Mouse (Mus musculus) lung, postnatal 25 days (tissue): ENCODE measurements around the gene Nipsnap3b.

Experiments
- DNase-seq: peaks from one replicate; pipeline ENCODE4 v3.0.0; 2022; ENCODE audit warnings: low spot score

Gene Nipsnap3b

GRCm38 (mm10) chr4:53011732-53012361 lies at the start of gene Nipsnap3b:
Nipsnap3b (plus strand) TSS chr4:53011880.
- DNase-seq, result peak; percentile 96

- DNase-seq, result no peak
These were observed 47.4 kb upstream of the Nipsnap3b start, which contains the start of gene Olfr270 for GRCm38 (mm10) chr4:52964247-52964646. Olfr270 (plus strand) TSS chr4:52964547.

GRCm38 (mm10) chr4:52985216-52985615 lies 26.5 kb upstream of the Nipsnap3b start:
- no peak for DNase-seq

GRCm38 (mm10) chr4:52986266-52986665 lies 25.4 kb upstream of the Nipsnap3b start:
- DNase-seq, result no peak

GRCm38 (mm10) chr4:52989248-52989647 lies 22.4 kb upstream of the Nipsnap3b start, which contains the start of gene Nipsnap3a:
Nipsnap3a (plus strand) TSS chr4:52989272.
- no peak for DNase-seq

- DNase-seq, result no peak
These were observed 12.2 kb upstream of the Nipsnap3b start for GRCm38 (mm10) chr4:52999449-52999848.

- no peak for DNase-seq
These were observed 11.5 kb upstream of the Nipsnap3b start for GRCm38 (mm10) chr4:53000154-53000553.

- DNase-seq, result no peak
These were observed 2.5 kb upstream of the Nipsnap3b start for GRCm38 (mm10) chr4:53009183-53009582.

GRCm38 (mm10) chr4:53009871-53010270 lies 1.8 kb upstream of the Nipsnap3b start:
- no peak for DNase-seq

- no peak for DNase-seq
These were observed 2.7 kb downstream of the Nipsnap3b start for GRCm38 (mm10) chr4:53014421-53014820.

- no peak for DNase-seq
These were observed 3.3 kb downstream of the Nipsnap3b start for GRCm38 (mm10) chr4:53015024-53015423.

- no peak for DNase-seq
These were observed 6.7 kb downstream of the Nipsnap3b start for GRCm38 (mm10) chr4:53018392-53018791.

GRCm38 (mm10) chr4:53023189-53023925 lies 11.7 kb downstream of the Nipsnap3b start:
- no peak for DNase-seq

- DNase-seq, result no peak
These were observed 12.7 kb downstream of the Nipsnap3b start for GRCm38 (mm10) chr4:53024397-53024796.

GRCm38 (mm10) chr4:53027811-53028210 lies 16.1 kb downstream of the Nipsnap3b start:
- no peak for DNase-seq

GRCm38 (mm10) chr4:53030326-53030948 lies 18.8 kb downstream of the Nipsnap3b start:
- peak; percentile 20 for DNase-seq

GRCm38 (mm10) chr4:53043819-53044218 lies 32.1 kb downstream of the Nipsnap3b start:
- no peak for DNase-seq

- no peak for DNase-seq
These were observed 34.1 kb downstream of the Nipsnap3b start for GRCm38 (mm10) chr4:53045807-53046206.

- DNase-seq, result no peak
These were observed 34.8 kb downstream of the Nipsnap3b start for GRCm38 (mm10) chr4:53046238-53047022.

GRCm38 (mm10) chr4:53062301-53063008 lies 50.8 kb downstream of the Nipsnap3b start:
- DNase-seq, result no peak
